Mouse (Mus musculus) cerebellum, adult 2 months (tissue): ENCODE measurements at regions not wholly inside any gene's neighbourhood (a gene's known extent, or its start where the extent isn't known, plus 50 kb on each side); places are given as distances from the start of the nearest gene placed in this dataset.

Source experiments
- CTCF ChIP-seq: fragments of 200-500 bp; IDR thresholded peaks from 2 replicates; pipeline ENCODE4 v1.5.1; 2011; ENCODE audit warnings: low read depth, mild to moderate bottlenecking, control low read depth, low read length, moderate library complexity, borderline replicate concordance; ENCODE audit not compliant: insufficient read depth
- POLR2A ChIP-seq: fragments of 200-500 bp; IDR thresholded peaks from 2 replicates; pipeline ENCODE4 v1.6.1; 2011; ENCODE audit warnings: low read length, control low read depth, borderline replicate concordance; ENCODE audit not compliant: insufficient read depth

- no peak for TF ChIP-seq POLR2A
- TF ChIP-seq CTCF = no peak
Measured at GRCm38 (mm10) chr12:6444026-6444425, 1068.5 kb upstream of the Klhl29 start.
